Mouse (Mus musculus) embryo, embryonic 10.5 days (tissue): ENCODE data around the gene Olfr32.
"Not testable (repeated sequence)": the region's sequence is repeated elsewhere in the genome, so short reads cannot be mapped to it uniquely, and the experiment has no call there.

ENCODE experiments used
- DNase-seq: peaks from one replicate; pipeline ENCODE4 v3.0.0-alpha.2; 2015; ENCODE audit warnings: low spot score

The Olfr32 gene

GRCm38 (mm10) chr2:90142196-90142595 lies at the start of gene Olfr32:
Gene Olfr32 (minus strand): TSS chr2:90142296.
- DNase-seq = no peak

- not testable (repeated sequence) for DNase-seq
Observed at GRCm38 (mm10) chr2:90187082-90187481, 45.0 kb upstream of the Olfr32 start.

- DNase-seq = not testable (repeated sequence)
Observed at GRCm38 (mm10) chr2:90186082-90186481, 44.0 kb upstream of the Olfr32 start.

GRCm38 (mm10) chr2:90153916-90154315 lies 11.8 kb upstream of the Olfr32 start:
- no peak for DNase-seq

- DNase-seq = no peak
Observed at GRCm38 (mm10) chr2:90152991-90153390, 10.9 kb upstream of the Olfr32 start, which contains the start of gene Olfr1270. Gene Olfr1270 (minus strand): TSS chr2:90153091.

- no peak for DNase-seq
Observed at GRCm38 (mm10) chr2:90121312-90121711, 20.8 kb downstream of the Olfr32 start, which contains the start of gene Olfr1269. Gene Olfr1269 (minus strand): TSS chr2:90121412.
